Mouse (Mus musculus) liver, postnatal 0 days (tissue): ENCODE measurements at regions not wholly inside any gene's neighbourhood (a gene's known extent, or its start where the extent isn't known, plus 50 kb on each side); places are given as distances from the start of the nearest gene placed in this dataset.

Experiments used
- CTCF ChIP-seq: sonication (generic); IDR thresholded peaks from 2 replicates; pipeline ENCODE4 v1.5.1; 2016; ENCODE audit warnings: antibody characterized with exemption, low read depth
- EP300 ChIP-seq: IDR thresholded peaks from 2 replicates; pipeline ENCODE4 v1.6.1; 2016; ENCODE audit warnings: antibody characterized with exemption, low read depth, mild to moderate bottlenecking

GRCm38 (mm10) chr14:105544066-105544465 is 285.7 kb downstream of the Ndfip2 start:
- no peak for TF ChIP-seq CTCF
- TF ChIP-seq EP300: no peak
